Mouse (Mus musculus) layer of hippocampus, postnatal 14 days (tissue): ENCODE data around the gene Sept6. TPM values are rescaled to one million over a fixed set of nuclear protein-coding genes. Genes with fewer than 3 reads are reported as not detected.
"Not testable (repeated sequence)": the region's sequence is repeated elsewhere in the genome, so short reads cannot be mapped to it uniquely, and the experiment has no call there.

Source experiments
- DNase-seq, 2 experiments: peaks; one replicate each; pipeline ENCODE4 v3.0.0; 2021 to 2022; ENCODE audit warnings: low spot score in 2 of 2, mixed read lengths in 1 of 2
- total RNA-seq, 2 experiments: library from RNA; stranded (reverse); gene quantifications; 2 replicates each; pipeline ENCODE4 v1.2.3; 2021

Gene Sept6
- total RNA-seq, 2 experiments from 2014 or later: 48.8 to 49.9 TPM

GRCm38 (mm10) chrX:36972951-36973471, 18.6 kb downstream of the Sept6 start:
- DNase-seq: no peak

GRCm38 (mm10) chrX:36971156-36971555, 20.4 kb downstream of the Sept6 start:
- no peak for DNase-seq

GRCm38 (mm10) chrX:36969501-36969900, 22.1 kb downstream of the Sept6 start:
- no peak for DNase-seq

GRCm38 (mm10) chrX:36956674-36957073, 34.9 kb downstream of the Sept6 start:
- DNase-seq: no peak

- DNase-seq: no peak
Observed at GRCm38 (mm10) chrX:36941106-36941505, 50.5 kb downstream of the Sept6 start.

- DNase-seq: no peak
Observed at GRCm38 (mm10) chrX:36939806-36940413, 51.7 kb downstream of the Sept6 start.

GRCm38 (mm10) chrX:36935326-36935966, 56.1 kb downstream of the Sept6 start:
- DNase-seq: no peak

- no peak for DNase-seq
Observed at GRCm38 (mm10) chrX:36930574-36930973, 61.0 kb downstream of the Sept6 start.

GRCm38 (mm10) chrX:36929694-36930093, 61.9 kb downstream of the Sept6 start:
- DNase-seq: no peak

- DNase-seq: no peak
Observed at GRCm38 (mm10) chrX:36928791-36929190, 62.8 kb downstream of the Sept6 start.

- DNase-seq: no peak
Observed at GRCm38 (mm10) chrX:36921346-36921745, 70.2 kb downstream of the Sept6 start.

GRCm38 (mm10) chrX:36917749-36918148, 73.8 kb downstream of the Sept6 start:
- no peak for DNase-seq

GRCm38 (mm10) chrX:36911343-36911742, 80.3 kb downstream of the Sept6 start:
- peak; percentile 16 to 37 for DNase-seq

- DNase-seq: no peak
Observed at GRCm38 (mm10) chrX:36906539-36906938, 85.1 kb downstream of the Sept6 start.

- peak; percentile 90 to 96 for DNase-seq
Observed at GRCm38 (mm10) chrX:36903115-36903768, 88.4 kb downstream of the Sept6 start.

GRCm38 (mm10) chrX:36902321-36903114, 89.1 kb downstream of the Sept6 start, which contains the start of gene Nkrf:
TSS of gene Nkrf (minus strand) at chrX:36902899.
- peak; percentile 28 to 31 for DNase-seq

GRCm38 (mm10) chrX:36901655-36902054, 89.9 kb downstream of the Sept6 start:
- no peak for DNase-seq

- DNase-seq: not testable (repeated sequence)
Observed at GRCm38 (mm10) chrX:36898931-36899330, 92.7 kb downstream of the Sept6 start.

- DNase-seq: no peak
Observed at GRCm38 (mm10) chrX:36884719-36885118, 106.9 kb downstream of the Sept6 start.

- DNase-seq: peak in 1 of 2 experiments; percentile 9
Observed at GRCm38 (mm10) chrX:36874704-36875128, 116.9 kb downstream of the Sept6 start.

- peak; percentile 82 to 84 for DNase-seq
Observed at GRCm38 (mm10) chrX:36874178-36874696, 117.4 kb downstream of the Sept6 start.
